Mouse (Mus musculus) limb, embryonic 12.5 days (tissue): ENCODE measurements at regions not wholly inside any gene's neighbourhood (a gene's known extent, or its start where the extent isn't known, plus 50 kb on each side); places are given as distances from the start of the nearest gene placed in this dataset.
A peak's percentile ranks its signal among the peaks of the same experiment; 100 is the strongest.

Experiments
- ATAC-seq: fragments of 200-750 bp; cut with Nextera tagmentation; 2 replicates; pipeline ENCODE4 v1.8.0; 2017; ENCODE audit warnings: low read depth, moderate TSS enrichment; ENCODE audit not compliant: insufficient number of reproducible peaks, insufficient read depth, low FRiP score, low TSS enrichment
- H3K27ac ChIP-seq: fragments of 300-500 bp; sonication (generic); 2 replicates; pipeline ENCODE4 v1.5.1; 2016; ENCODE audit warnings: mild to moderate bottlenecking, moderate library complexity
- H3K27me3 ChIP-seq: fragments of 300-500 bp; sonication (generic); 2 replicates; pipeline ENCODE4 v1.6.1; 2016; ENCODE audit warnings: mild to moderate bottlenecking, moderate library complexity
- H3K36me3 ChIP-seq: fragments of 300-500 bp; sonication (generic); 2 replicates; pipeline ENCODE4 v1.6.1; 2016; ENCODE audit warnings: mild to moderate bottlenecking, moderate library complexity
- H3K4me1 ChIP-seq: fragments of 300-500 bp; sonication (generic); replicated peaks from 2 replicates; pipeline ENCODE4 v1.6.1; 2016
- H3K4me2 ChIP-seq: fragments of 300-500 bp; sonication (generic); 2 replicates; pipeline ENCODE4 v1.6.1; 2016; ENCODE audit warnings: mild to moderate bottlenecking, moderate library complexity
- H3K4me3 ChIP-seq: fragments of 300-500 bp; sonication (generic); replicated peaks from 2 replicates; pipeline ENCODE4 v1.5.1; 2016; ENCODE audit warnings: mild to moderate bottlenecking
- H3K9ac ChIP-seq: fragments of 300-500 bp; sonication (generic); replicated peaks from 2 replicates; pipeline ENCODE4 v1.6.1; 2016; ENCODE audit warnings: mild to moderate bottlenecking, moderate library complexity
- H3K9me3 ChIP-seq: fragments of 300-500 bp; sonication (generic); 2 replicates; pipeline ENCODE4 v1.6.1; 2016; ENCODE audit warnings: mild to moderate bottlenecking, moderate library complexity
- WGBS: fragments of 180-500 bp; shearing (Covaris S2); methylation state at CpG from one replicate; pipeline ENCODE4 v1.1.7; 2016; 5-methylcytosine and 5-hydroxymethylcytosine counted together

GRCm38 (mm10) chr15:27207446-27207845 is 259.0 kb upstream of the Ank start:
- Histone ChIP-seq H3K27ac (no peak overlapping the region), H3K4me1 (no peaks in the 10 kb centered on the region), H3K4me3 (no peak overlapping the region), H3K9ac (no peak overlapping the region), H3K27me3 (no peaks in the 10 kb centered on the region), H3K36me3 (no peaks in the 10 kb centered on the region), H3K4me2 (no peak overlapping the region), H3K9me3 (no peaks in the 10 kb centered on the region)
- no peak for ATAC-seq
- WGBS, result 50% methylated on average over 11 of the region's 11 CpGs

GRCm38 (mm10) chr15:27216387-27216786 is 250.1 kb upstream of the Ank start:
- H3K4me1 ChIP-seq, result peaks cover 12% of the 10 kb centered on the region
- peak overlapping the region; percentile 36 for H3K27ac ChIP-seq
- H3K4me2 ChIP-seq, result no peak overlapping the region
- ATAC-seq, result peak; percentile 68; the same call in 1 of the 2 replicates
- no peak overlapping the region for H3K9ac ChIP-seq
- 11% methylated on average over 7 of the region's 7 CpGs for WGBS
- no peak overlapping the region for H3K4me3 ChIP-seq
- no peaks in the 10 kb centered on the region for H3K9me3 ChIP-seq
- H3K36me3 ChIP-seq, result no peaks in the 10 kb centered on the region
- H3K27me3 ChIP-seq, result no peaks in the 10 kb centered on the region

DNA sequence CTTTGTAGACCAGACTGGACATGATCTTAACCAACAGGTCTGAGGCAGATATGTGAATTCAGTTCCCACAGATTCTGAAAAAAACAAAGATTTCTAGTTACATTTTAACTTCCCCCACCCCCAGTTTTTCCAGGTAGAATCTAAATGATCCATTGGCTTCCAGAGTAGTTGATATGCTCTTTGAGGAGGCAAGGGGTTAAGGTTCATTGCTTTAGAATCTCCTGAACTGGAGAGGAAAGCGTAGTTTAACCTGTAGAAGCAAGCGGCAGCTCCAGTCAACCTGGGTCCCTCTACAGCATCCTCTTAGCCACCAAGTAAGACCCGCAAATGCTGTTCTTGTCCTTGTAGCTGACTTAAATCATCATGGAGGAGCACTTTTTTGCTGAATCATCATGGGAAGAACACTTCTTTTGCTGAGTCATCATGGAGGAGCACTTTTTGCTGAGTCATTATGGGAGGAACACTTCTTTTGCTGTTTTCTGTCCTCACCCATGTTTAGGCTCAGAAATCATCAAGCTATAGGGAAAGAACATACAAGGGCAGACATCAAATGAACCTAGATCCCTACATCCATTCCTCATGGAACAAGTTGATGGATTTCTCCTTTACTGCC is 247.2 kb upstream of the Ank start:
- H3K4me2 ChIP-seq, result no peak overlapping the region
- H3K9me3 ChIP-seq, result no peaks in the 10 kb centered on the region
- WGBS, result 95% methylated on average over 3 of the region's 3 CpGs
- H3K27me3 ChIP-seq, result no peaks in the 10 kb centered on the region
- H3K4me1 ChIP-seq, result peaks cover 12% of the 10 kb centered on the region
- ATAC-seq, result no peak
- no peak overlapping the region for H3K9ac ChIP-seq
- H3K36me3 ChIP-seq, result no peaks in the 10 kb centered on the region
- H3K27ac ChIP-seq, result no peak overlapping the region
- H3K4me3 ChIP-seq, result no peak overlapping the region

GRCm38 (mm10) chr15:27223610-27224511 is 242.6 kb upstream of the Ank start:
- no peaks in the 10 kb centered on the region for H3K36me3 ChIP-seq
- H3K27ac ChIP-seq, result no peak overlapping the region
- no peak overlapping the region for H3K4me3 ChIP-seq
- H3K27me3 ChIP-seq, result no peaks in the 10 kb centered on the region
- ATAC-seq, result no peak
- no peaks in the 10 kb centered on the region for H3K9me3 ChIP-seq
- 76% methylated on average over 14 of the region's 14 CpGs for WGBS
- no peaks in the 10 kb centered on the region for H3K4me1 ChIP-seq
- H3K9ac ChIP-seq, result no peak overlapping the region
- no peak overlapping the region for H3K4me2 ChIP-seq

GRCm38 (mm10) chr15:27224512-27224850 is 242.0 kb upstream of the Ank start:
- H3K4me3 ChIP-seq, result no peak overlapping the region
- H3K27ac ChIP-seq, result no peak overlapping the region
- no peaks in the 10 kb centered on the region for H3K27me3 ChIP-seq
- WGBS, result 85% methylated on average over 4 of the region's 4 CpGs
- no peak overlapping the region for H3K4me2 ChIP-seq
- no peak overlapping the region for H3K9ac ChIP-seq
- no peaks in the 10 kb centered on the region for H3K4me1 ChIP-seq
- H3K36me3 ChIP-seq, result no peaks in the 10 kb centered on the region
- no peak for ATAC-seq
- H3K9me3 ChIP-seq, result no peaks in the 10 kb centered on the region

DNA sequence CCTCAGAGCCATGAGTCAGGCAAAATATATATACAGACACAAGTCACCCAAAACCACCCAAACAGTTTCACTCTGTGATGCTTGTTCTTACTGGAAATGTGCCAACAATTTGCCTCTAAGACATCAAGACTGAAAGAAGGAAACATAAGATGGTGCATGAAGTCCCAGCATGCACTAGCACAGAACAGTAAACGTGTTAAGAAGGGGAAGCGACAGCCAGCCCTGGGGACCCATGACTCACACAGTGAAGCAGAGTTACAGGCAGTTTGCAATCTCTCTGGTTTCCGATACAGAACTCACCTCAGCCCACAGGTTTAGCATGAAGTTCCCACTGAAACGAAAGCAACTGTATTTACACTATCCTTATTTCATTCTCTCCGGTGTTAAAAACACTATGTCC is 233.7 kb upstream of the Ank start:
- H3K4me1 ChIP-seq, result peaks cover 6% of the 10 kb centered on the region
- H3K36me3 ChIP-seq, result no peaks in the 10 kb centered on the region
- no peaks in the 10 kb centered on the region for H3K9me3 ChIP-seq
- no peaks in the 10 kb centered on the region for H3K27me3 ChIP-seq
- H3K27ac ChIP-seq, result no peak overlapping the region
- no peak overlapping the region for H3K4me3 ChIP-seq
- ATAC-seq, result no peak
- 73% methylated on average over 5 of the region's 5 CpGs for WGBS
- H3K9ac ChIP-seq, result no peak overlapping the region
- H3K4me2 ChIP-seq, result no peak overlapping the region

DNA sequence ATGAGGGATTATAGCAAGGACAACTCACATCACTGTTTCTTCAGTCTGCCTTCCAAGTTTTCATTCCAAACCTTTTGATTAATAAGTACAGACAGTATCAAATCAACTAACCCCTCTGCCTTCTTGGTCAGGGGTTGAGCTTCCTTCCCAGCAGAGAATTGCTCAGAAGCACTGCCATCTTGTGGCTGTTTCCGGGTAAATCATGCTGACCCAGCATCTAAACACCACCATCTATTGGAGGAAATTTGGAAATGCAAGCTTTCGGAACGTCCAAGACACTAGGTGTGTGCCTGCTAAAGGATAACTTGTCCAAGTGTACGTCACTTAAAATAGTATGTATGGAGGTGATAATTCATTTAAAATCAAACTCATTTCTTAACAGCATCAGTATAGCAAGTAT is 231.7 kb upstream of the Ank start:
- no peak overlapping the region for H3K27ac ChIP-seq
- 23% methylated on average over 4 of the region's 4 CpGs for WGBS
- ATAC-seq, result no peak
- no peak overlapping the region for H3K4me2 ChIP-seq
- no peaks in the 10 kb centered on the region for H3K9me3 ChIP-seq
- no peaks in the 10 kb centered on the region for H3K27me3 ChIP-seq
- no peak overlapping the region for H3K9ac ChIP-seq
- peaks cover 6% of the 10 kb centered on the region for H3K4me1 ChIP-seq
- H3K4me3 ChIP-seq, result no peak overlapping the region
- no peaks in the 10 kb centered on the region for H3K36me3 ChIP-seq

DNA sequence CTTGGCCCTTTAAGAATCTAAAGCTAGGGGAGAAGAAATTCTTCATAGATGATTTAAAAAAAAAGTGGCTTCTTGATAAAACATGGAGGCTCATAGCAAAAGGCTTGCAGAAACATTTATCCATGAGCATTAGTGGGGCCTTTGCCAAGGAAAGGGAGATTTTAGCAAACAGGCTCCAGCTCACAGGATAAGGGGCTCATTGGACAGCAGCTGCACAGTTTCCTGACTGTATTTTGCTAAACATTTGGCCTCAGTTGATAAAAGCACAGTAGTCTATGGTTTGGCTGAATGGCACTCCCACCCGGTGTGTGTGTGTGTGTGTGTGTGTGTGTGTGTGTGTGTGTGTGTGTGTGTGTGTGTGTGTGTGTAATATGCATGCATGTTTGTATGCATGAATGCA is 228.2 kb upstream of the Ank start:
- H3K36me3 ChIP-seq, result no peaks in the 10 kb centered on the region
- no peak overlapping the region for H3K4me3 ChIP-seq
- ATAC-seq, result no peak
- H3K9me3 ChIP-seq, result no peaks in the 10 kb centered on the region
- no peak overlapping the region for H3K9ac ChIP-seq
- H3K4me2 ChIP-seq, result no peak overlapping the region
- 79% methylated on average over 1 of the region's 1 CpGs for WGBS
- no peaks in the 10 kb centered on the region for H3K27me3 ChIP-seq
- H3K4me1 ChIP-seq, result no peaks in the 10 kb centered on the region
- no peak overlapping the region for H3K27ac ChIP-seq

- H3K36me3 ChIP-seq, result no peaks in the 10 kb centered on the region
- H3K4me1 ChIP-seq, result no peaks in the 10 kb centered on the region
- ATAC-seq, result no peak
- 24% methylated on average over 3 of the region's 3 CpGs for WGBS
- no peaks in the 10 kb centered on the region for H3K27me3 ChIP-seq
- H3K9me3 ChIP-seq, result no peaks in the 10 kb centered on the region
- H3K27ac ChIP-seq, result no peak overlapping the region
- no peak overlapping the region for H3K4me2 ChIP-seq
- no peak overlapping the region for H3K9ac ChIP-seq
- H3K4me3 ChIP-seq, result no peak overlapping the region
Observed at GRCm38 (mm10) chr15:27246302-27246701, 220.2 kb upstream of the Ank start.

DNA sequence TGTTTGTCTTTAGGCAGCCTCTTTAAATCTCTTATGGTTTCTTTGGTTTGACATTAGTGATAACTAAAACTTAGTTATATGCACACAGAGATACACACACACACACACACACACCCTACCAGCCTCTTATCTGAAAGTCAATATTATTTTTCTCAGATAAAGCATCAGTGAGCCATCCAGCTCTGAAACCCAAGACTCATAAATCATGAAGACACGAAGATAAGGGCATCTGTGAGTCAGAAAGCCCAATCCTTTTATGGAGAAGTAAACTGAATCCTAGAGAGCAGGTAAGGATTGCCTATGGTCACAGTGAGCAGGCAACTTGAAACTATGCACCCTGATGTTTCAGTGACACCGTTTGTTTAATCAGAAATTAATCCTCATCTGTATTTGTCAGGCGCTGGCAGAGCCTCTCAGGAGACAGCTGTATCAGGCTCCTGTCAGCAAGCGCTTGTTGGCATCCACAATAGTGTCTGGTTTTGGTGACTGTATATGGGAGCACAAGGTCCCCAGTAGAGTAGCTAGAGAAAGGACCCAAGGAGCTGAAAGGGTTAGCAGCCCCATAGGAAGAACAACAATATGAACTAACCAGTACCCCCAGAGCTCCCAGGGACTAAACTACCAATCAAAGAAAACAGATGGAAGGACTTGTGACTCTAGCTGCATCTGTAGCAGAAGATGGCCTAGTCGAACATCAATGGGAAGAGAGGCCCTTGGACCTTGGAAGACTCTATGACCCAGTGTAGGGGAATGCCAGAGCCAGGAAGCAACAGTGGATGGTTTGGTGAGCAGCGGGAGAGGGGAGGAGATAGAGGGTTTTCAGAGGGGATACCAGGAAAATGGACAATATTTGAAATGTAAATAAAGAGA is 207.3 kb upstream of the Ank start:
- H3K9ac ChIP-seq, result no peak overlapping the region
- ATAC-seq, result no peak
- whole genome bisulfite sequencing, result 77% methylated on average over 6 of the region's 6 CpGs

GRCm38 (mm10) chr15:27259854-27260191 is 206.7 kb upstream of the Ank start:
- H3K4me2 ChIP-seq, result no peak overlapping the region
- no peaks in the 10 kb centered on the region for H3K36me3 ChIP-seq
- no peaks in the 10 kb centered on the region for H3K4me1 ChIP-seq
- ATAC-seq, result no peak
- no peak overlapping the region for H3K9ac ChIP-seq
- 62% methylated on average over 2 of the region's 2 CpGs for WGBS
- no peak overlapping the region for H3K27ac ChIP-seq
- no peaks in the 10 kb centered on the region for H3K9me3 ChIP-seq
- H3K27me3 ChIP-seq, result no peaks in the 10 kb centered on the region
- no peak overlapping the region for H3K4me3 ChIP-seq

More for the DNA sequence above, 207.3 kb upstream of the Ank start:
- no peak overlapping the region for H3K27ac ChIP-seq
- H3K27me3 ChIP-seq, result no peaks in the 10 kb centered on the region
- no peaks in the 10 kb centered on the region for H3K36me3 ChIP-seq
- H3K4me1 ChIP-seq, result no peaks in the 10 kb centered on the region
- no peak overlapping the region for H3K4me2 ChIP-seq
- no peak overlapping the region for H3K4me3 ChIP-seq
- no peaks in the 10 kb centered on the region for H3K9me3 ChIP-seq
